Mouse (Mus musculus) natural killer cell, adult 2 months (primary cell): Measurements from ENCODE around the gene Sorbs2.
"Not testable (repeated sequence)": the region's sequence is repeated elsewhere in the genome, so short reads cannot be mapped to it uniquely, and the experiment has no call there.

Experiments used
- DNase-seq, 2 experiments: peaks; one replicate each; pipeline ENCODE4 v3.0.0; 2022; ENCODE audit warnings: low spot score in 2 of 2

Gene Sorbs2

GRCm38 (mm10) chr8:45844097-45844885, 336.7 kb downstream of the Sorbs2 start:
- DNase-seq = no peak

- DNase-seq = no peak
These were observed 337.4 kb downstream of the Sorbs2 start for GRCm38 (mm10) chr8:45844911-45845481.

GRCm38 (mm10) chr8:45845906-45846305, 338.3 kb downstream of the Sorbs2 start:
- DNase-seq = no peak

GRCm38 (mm10) chr8:45855118-45855517, 347.5 kb downstream of the Sorbs2 start:
- no peak for DNase-seq

- no peak for DNase-seq
These were observed 350.1 kb downstream of the Sorbs2 start for GRCm38 (mm10) chr8:45857734-45858133.

GRCm38 (mm10) chr8:45858391-45858790, 350.8 kb downstream of the Sorbs2 start:
- no peak for DNase-seq

GRCm38 (mm10) chr8:45871587-45871986, 364.0 kb downstream of the Sorbs2 start:
- DNase-seq = not testable (repeated sequence)

- DNase-seq = no peak
These were observed 364.5 kb downstream of the Sorbs2 start for GRCm38 (mm10) chr8:45872077-45872476.

GRCm38 (mm10) chr8:45874945-45875626, 367.5 kb downstream of the Sorbs2 start:
- no peak for DNase-seq

- DNase-seq = no peak
These were observed 368.8 kb downstream of the Sorbs2 start for GRCm38 (mm10) chr8:45876397-45876796.
